Mouse (Mus musculus) stomach, embryonic 14.5 days (tissue): ENCODE results near the gene Hist1h4a. TPM values are rescaled to one million over a fixed set of nuclear protein-coding genes. Genes with fewer than 3 reads are reported as not detected.
"Not testable (repeated sequence)": the region's sequence is repeated elsewhere in the genome, so short reads cannot be mapped to it uniquely, and the experiment has no call there.

Experiments used
- ATAC-seq: fragments of 200-750 bp; cut with Nextera tagmentation; 2 replicates; pipeline ENCODE4 v1.8.0; 2017; ENCODE audit warnings: low read depth, moderate TSS enrichment; ENCODE audit not compliant: insufficient number of reproducible peaks, insufficient read depth, low FRiP score
- H3K27ac ChIP-seq: fragments of 300-500 bp; sonication (generic); 2 replicates; pipeline ENCODE4 v1.5.1; 2014; ENCODE audit warnings: mild to moderate bottlenecking, low read length, moderate library complexity, mixed read lengths
- H3K27me3 ChIP-seq: fragments of 300-500 bp; sonication (generic); 2 replicates; pipeline ENCODE4 v1.6.1; 2014; ENCODE audit warnings: low read length, control low read depth, mixed read lengths; ENCODE audit not compliant: control insufficient read depth, insufficient read depth
- H3K36me3 ChIP-seq: fragments of 300-500 bp; sonication (generic); 2 replicates; pipeline ENCODE4 v1.6.1; 2014; ENCODE audit warnings: mild to moderate bottlenecking, control low read depth, low read length, moderate library complexity, mixed read lengths; ENCODE audit not compliant: control insufficient read depth, insufficient read depth
- H3K4me1 ChIP-seq: fragments of 300-500 bp; sonication (generic); 2 replicates; pipeline ENCODE4 v1.6.1; 2014; ENCODE audit warnings: low read length, control low read depth, mixed read lengths; ENCODE audit not compliant: control insufficient read depth, insufficient read depth
- H3K4me2 ChIP-seq: fragments of 300-500 bp; sonication (generic); replicated peaks from 2 replicates; pipeline ENCODE4 v1.6.1; 2014; ENCODE audit warnings: low read depth, low read length, control low read depth
- H3K4me3 ChIP-seq: fragments of 300-500 bp; sonication (generic); 2 replicates; pipeline ENCODE4 v1.5.1; 2014; ENCODE audit warnings: low read depth, low read length, control low read depth
- H3K9ac ChIP-seq: fragments of 300-500 bp; sonication (generic); replicated peaks from 2 replicates; pipeline ENCODE4 v1.6.1; 2014; ENCODE audit warnings: low read depth, mild to moderate bottlenecking, control low read depth, low read length, moderate library complexity, mixed read lengths
- H3K9me3 ChIP-seq: fragments of 300-500 bp; sonication (generic); 2 replicates; pipeline ENCODE4 v1.6.1; 2016; ENCODE audit warnings: low read depth, low read length, control low read depth; ENCODE audit not compliant: control insufficient read depth
- WGBS: fragments of 180-500 bp; shearing (Covaris S2); extraction: QIAGEN DNeasy Blood & Tissue Kit; methylation state at CpG from one replicate; pipeline ENCODE4 v1.1.7; 2014; 5-methylcytosine and 5-hydroxymethylcytosine counted together
- polyA plus RNA-seq: library from polyadenylated mRNA; unstranded; fragments of >200 nt; fragmentation: Nextera tagmentation; extraction: Ambion mirVana; gene quantifications from 2 replicates; pipeline ENCODE4 v1.2.1, GENCODE M21; 2014

The Hist1h4a gene
- polyA plus RNA-seq, 1 experiment from 2014 or later, result not detected

GRCm38 (mm10) chr13:23753314-23754078, 7.5 kb downstream of the Hist1h4a start:
- H3K4me1 ChIP-seq, result peaks cover 11% of the 10 kb centered on the region; the same call in 1 of the 2 replicates
- peak overlapping the region; percentile 37; the same call in 1 of the 2 replicates for H3K4me3 ChIP-seq
- peak overlapping the region; percentile 34; the same call in 1 of the 2 replicates for H3K9ac ChIP-seq
- WGBS, result 46% methylated on average over 4 of the region's 4 CpGs
- H3K27me3 ChIP-seq, result no peaks in the 10 kb centered on the region
- peak overlapping the region; percentile 40 for H3K4me2 ChIP-seq
- no peaks in the 10 kb centered on the region for H3K9me3 ChIP-seq
- ATAC-seq, result no peak
- H3K36me3 ChIP-seq, result no peaks in the 10 kb centered on the region
- H3K27ac ChIP-seq, result peak overlapping the region; percentile 79; the same call in 1 of the 2 replicates

GRCm38 (mm10) chr13:23752742-23753172, 8.3 kb downstream of the Hist1h4a start:
- H3K27me3 ChIP-seq, result no peaks in the 10 kb centered on the region
- no peaks in the 10 kb centered on the region for H3K36me3 ChIP-seq
- peak overlapping the region; percentile 37 for H3K4me3 ChIP-seq
- ATAC-seq, result no peak
- WGBS, result 2% methylated on average over 6 of the region's 6 CpGs
- peak overlapping the region; percentile 79; the same call in 1 of the 2 replicates for H3K27ac ChIP-seq
- peaks cover 18% of the 10 kb centered on the region for H3K4me1 ChIP-seq
- peak overlapping the region; percentile 34 for H3K9ac ChIP-seq
- H3K4me2 ChIP-seq, result peak overlapping the region; percentile 40
- H3K9me3 ChIP-seq, result no peaks in the 10 kb centered on the region

- ATAC-seq, result peak; percentile 89
- H3K9me3 ChIP-seq, H3K36me3 ChIP-seq, H3K27me3 ChIP-seq: not testable (repeated sequence)
- H3K4me3 ChIP-seq, result peak within 1 kb of the TSS; percentile 37
- under 1% methylated on average over 18 of the region's 47 CpGs for WGBS
- peaks cover 18% of the 10 kb centered on the region for H3K4me1 ChIP-seq
- peak within 1 kb of the TSS; percentile 96 for H3K27ac ChIP-seq
- peak within 1 kb of the TSS; percentile 45 for H3K9ac ChIP-seq
- H3K4me2 ChIP-seq, result peak within 1 kb of the TSS; percentile 53
Observed at GRCm38 (mm10) chr13:23752067-23752741, 8.8 kb downstream of the Hist1h4a start, which contains the start of gene Hist1h3b. Gene Hist1h3b, plus strand, starts transcription at chr13:23752267.

DNA sequence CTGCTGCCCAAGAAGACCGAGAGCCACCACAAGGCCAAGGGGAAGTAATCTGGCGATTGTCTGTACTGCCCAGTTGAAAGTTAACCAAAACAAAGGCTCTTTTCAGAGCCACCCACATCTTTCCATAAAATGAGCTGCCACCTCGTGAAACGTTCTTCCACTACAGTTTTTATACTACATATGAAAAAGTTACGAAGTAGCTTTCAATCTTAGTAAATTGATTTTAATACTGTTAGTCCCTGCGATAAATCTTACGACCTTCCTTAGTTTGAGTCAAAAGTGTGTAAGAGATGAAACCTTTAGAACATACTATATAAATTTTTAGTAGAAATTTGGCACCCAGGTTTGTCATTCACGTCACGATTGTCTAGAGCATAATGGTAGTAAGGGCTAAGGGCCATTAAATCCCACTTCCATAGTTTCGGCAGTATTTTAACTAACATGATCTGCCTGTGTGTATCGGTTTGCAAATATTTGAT, 9.5 kb downstream of the Hist1h4a start:
- Histone ChIP-seq H3K36me3 (no peaks in the 10 kb centered on the region), H3K9ac (peak overlapping the region; percentile 45), H3K4me2 (peak overlapping the region; percentile 53), H3K27ac (peak overlapping the region; percentile 96), H3K4me1 (peaks cover 18% of the 10 kb centered on the region), H3K9me3 (no peaks in the 10 kb centered on the region), H3K27me3 (no peaks in the 10 kb centered on the region), H3K4me3 (peak overlapping the region; percentile 37)
- no peak for ATAC-seq
- WGBS, result 2% methylated on average over 11 of the region's 11 CpGs

GRCm38 (mm10) chr13:23750839-23751477, 10.1 kb downstream of the Hist1h4a start, which contains the start of gene Hist1h2ab:
Gene Hist1h2ab, plus strand, starts transcription at chr13:23751126.
- not testable (repeated sequence) for H3K36me3 ChIP-seq, H3K9me3 ChIP-seq, H3K27me3 ChIP-seq
- Histone ChIP-seq H3K4me2 (peak within 1 kb of the TSS; percentile 53), H3K9ac (peak within 1 kb of the TSS; percentile 45), H3K4me3 (peak within 1 kb of the TSS; percentile 37), H3K27ac (peak within 1 kb of the TSS; percentile 96), H3K4me1 (peaks cover 18% of the 10 kb centered on the region)
- WGBS, result under 1% methylated on average over 27 of the region's 47 CpGs
- peak; percentile 47 for ATAC-seq

GRCm38 (mm10) chr13:23749563-23750121, 11.4 kb downstream of the Hist1h4a start:
- Histone ChIP-seq H3K4me3 (no peak overlapping the region), H3K4me2 (no peak overlapping the region), H3K9me3 (no peaks in the 10 kb centered on the region), H3K36me3 (no peaks in the 10 kb centered on the region), H3K27ac (peak overlapping the region; percentile 83; the same call in 1 of the 2 replicates), H3K27me3 (no peaks in the 10 kb centered on the region), H3K9ac (no peak overlapping the region), H3K4me1 (peaks cover 18% of the 10 kb centered on the region)
- ATAC-seq, result no peak
- 93% methylated on average over 5 of the region's 5 CpGs for WGBS

DNA sequence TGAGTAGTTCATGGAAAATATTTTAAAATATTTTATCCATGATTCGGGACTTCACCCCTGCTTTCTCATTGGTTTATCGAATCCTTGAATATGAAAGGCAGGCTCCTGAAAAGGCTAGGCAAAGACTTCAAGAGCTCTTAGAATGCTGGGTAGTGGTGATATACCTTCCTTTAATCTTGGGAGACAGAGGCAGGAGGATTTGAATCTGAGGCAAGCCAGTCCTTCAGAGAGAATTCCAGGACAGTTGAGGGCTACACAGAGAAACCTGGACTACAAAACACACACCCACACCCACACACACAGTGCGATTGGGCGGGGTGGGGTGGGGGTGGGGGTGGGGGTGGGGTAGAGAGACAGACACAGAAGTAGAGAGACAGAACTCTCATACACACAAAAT, 13.1 kb downstream of the Hist1h4a start:
- Histone ChIP-seq H3K4me2 (peak overlapping the region; percentile 57), H3K27ac (peak overlapping the region; percentile 99), H3K4me1 (peaks cover 11% of the 10 kb centered on the region), H3K4me3 (peak overlapping the region; percentile 35), H3K9me3 (no peaks in the 10 kb centered on the region), H3K36me3 (no peaks in the 10 kb centered on the region), H3K9ac (peak overlapping the region; percentile 45), H3K27me3 (no peaks in the 10 kb centered on the region)
- ATAC-seq, result no peak
- WGBS, result 5% methylated on average over 4 of the region's 4 CpGs
